Mouse (Mus musculus): Measurements from ENCODE around the gene Rap1b. TPM values are rescaled to one million over a fixed set of nuclear protein-coding genes. Genes with fewer than 3 reads are reported as not detected.

Rap1b gene
- polyA plus RNA-seq, 1 experiment from 2014 or later = 123 TPM

GRCm38 (mm10) chr10:117779581-117780305 is 66.1 kb downstream of the Rap1b start:
- no peak overlapping the region for H3K27ac ChIP-seq
- H3K36me3 ChIP-seq (ENCODE audit: poor library complexity, severe bottlenecking) = peaks cover 88% of the 10 kb centered on the region
- H3K9me3 ChIP-seq (replicated peaks) = no peaks in the 10 kb centered on the region
- WGBS = 87% methylated on average over 8 of the region's 8 CpGs
- H3K9ac ChIP-seq = no peak overlapping the region
- no peak for ATAC-seq
- H3K27me3 ChIP-seq = no peaks in the 10 kb centered on the region
- no peak overlapping the region for H3K4me3 ChIP-seq
- H3K4me1 ChIP-seq = no peaks in the 10 kb centered on the region
- no peak overlapping the region for H3K4me2 ChIP-seq

GRCm38 (mm10) chr10:117778951-117779350 is 66.9 kb downstream of the Rap1b start:
- no peak overlapping the region for H3K4me3 ChIP-seq
- H3K9me3 ChIP-seq (replicated peaks) = no peaks in the 10 kb centered on the region
- H3K4me2 ChIP-seq = no peak overlapping the region
- H3K4me1 ChIP-seq = no peaks in the 10 kb centered on the region
- no peak overlapping the region for H3K27ac ChIP-seq
- 93% methylated on average over 4 of the region's 4 CpGs for WGBS
- peaks cover 88% of the 10 kb centered on the region for H3K36me3 ChIP-seq (ENCODE audit: poor library complexity, severe bottlenecking)
- no peaks in the 10 kb centered on the region for H3K27me3 ChIP-seq
- H3K9ac ChIP-seq = no peak overlapping the region
- ATAC-seq = no peak

GRCm38 (mm10) chr10:117778328-117778910 is 67.4 kb downstream of the Rap1b start:
- no peak for ATAC-seq
- no peaks in the 10 kb centered on the region for H3K4me1 ChIP-seq
- peaks cover 88% of the 10 kb centered on the region for H3K36me3 ChIP-seq (ENCODE audit: poor library complexity, severe bottlenecking)
- no peak overlapping the region for H3K9ac ChIP-seq
- 91% methylated on average over 12 of the region's 12 CpGs for WGBS
- H3K27ac ChIP-seq = no peak overlapping the region
- no peak overlapping the region for H3K4me2 ChIP-seq
- no peaks in the 10 kb centered on the region for H3K27me3 ChIP-seq
- no peaks in the 10 kb centered on the region for H3K9me3 ChIP-seq (replicated peaks)
- H3K4me3 ChIP-seq = no peak overlapping the region

- H3K36me3 ChIP-seq (ENCODE audit: poor library complexity, severe bottlenecking) = peaks cover 88% of the 10 kb centered on the region
- 95% methylated on average over 17 of the region's 17 CpGs for whole genome bisulfite sequencing
- no peak for ATAC-seq
Measured at GRCm38 (mm10) chr10:117777501-117778327, 68.1 kb downstream of the Rap1b start.

GRCm38 (mm10) chr10:117777103-117777470 is 68.7 kb downstream of the Rap1b start:
- Histone ChIP-seq H3K9me3 (replicated peaks) (no peaks in the 10 kb centered on the region), H3K4me2 (no peak overlapping the region), H3K4me1 (no peaks in the 10 kb centered on the region), H3K4me3 (no peak overlapping the region), H3K36me3 (ENCODE audit: poor library complexity, severe bottlenecking) (peaks cover 88% of the 10 kb centered on the region), H3K27me3 (no peaks in the 10 kb centered on the region), H3K9ac (no peak overlapping the region), H3K27ac (no peak overlapping the region)
- ATAC-seq = no peak
- WGBS = 95% methylated on average over 3 of the region's 3 CpGs

More at GRCm38 (mm10) chr10:117777501-117778327, 68.1 kb downstream of the Rap1b start:
- no peak overlapping the region for H3K4me2 ChIP-seq
- no peak overlapping the region for H3K9ac ChIP-seq
- no peaks in the 10 kb centered on the region for H3K4me1 ChIP-seq
- no peak overlapping the region for H3K4me3 ChIP-seq
- no peak overlapping the region for H3K27ac ChIP-seq
- H3K9me3 ChIP-seq (replicated peaks) = no peaks in the 10 kb centered on the region
- no peaks in the 10 kb centered on the region for H3K27me3 ChIP-seq

- Histone ChIP-seq H3K9ac (no peak overlapping the region), H3K27ac (no peak overlapping the region), H3K27me3 (no peaks in the 10 kb centered on the region), H3K9me3 (replicated peaks) (no peaks in the 10 kb centered on the region), H3K4me2 (no peak overlapping the region), H3K4me3 (no peak overlapping the region), H3K4me1 (no peaks in the 10 kb centered on the region), H3K36me3 (ENCODE audit: poor library complexity, severe bottlenecking) (peaks cover 86% of the 10 kb centered on the region)
- ATAC-seq = no peak
- WGBS = 92% methylated on average over 12 of the region's 12 CpGs
Measured at GRCm38 (mm10) chr10:117776281-117777102, 69.3 kb downstream of the Rap1b start.

- 87% methylated on average over 6 of the region's 6 CpGs for WGBS
- Histone ChIP-seq H3K4me3 (no peak overlapping the region), H3K4me2 (no peak overlapping the region), H3K9me3 (replicated peaks) (no peaks in the 10 kb centered on the region), H3K36me3 (ENCODE audit: poor library complexity, severe bottlenecking) (peaks cover 86% of the 10 kb centered on the region), H3K27ac (no peak overlapping the region), H3K9ac (no peak overlapping the region), H3K4me1 (no peaks in the 10 kb centered on the region), H3K27me3 (no peaks in the 10 kb centered on the region)
- ATAC-seq = no peak
Measured at GRCm38 (mm10) chr10:117775401-117776144, 70.3 kb downstream of the Rap1b start.

GRCm38 (mm10) chr10:117774817-117775120 is 71.1 kb downstream of the Rap1b start:
- Histone ChIP-seq H3K36me3 (ENCODE audit: poor library complexity, severe bottlenecking) (peaks cover 90% of the 10 kb centered on the region), H3K9ac (no peak overlapping the region), H3K4me3 (no peak overlapping the region), H3K9me3 (replicated peaks) (no peaks in the 10 kb centered on the region), H3K27me3 (no peaks in the 10 kb centered on the region), H3K4me1 (no peaks in the 10 kb centered on the region), H3K4me2 (no peak overlapping the region), H3K27ac (no peak overlapping the region)
- 95% methylated on average over 1 of the region's 1 CpGs for WGBS
- ATAC-seq = no peak

GRCm38 (mm10) chr10:117774011-117774816 is 71.6 kb downstream of the Rap1b start:
- Histone ChIP-seq H3K27ac (no peak overlapping the region), H3K9ac (no peak overlapping the region), H3K36me3 (ENCODE audit: poor library complexity, severe bottlenecking) (peaks cover 95% of the 10 kb centered on the region), H3K4me2 (no peak overlapping the region), H3K4me1 (no peaks in the 10 kb centered on the region), H3K9me3 (replicated peaks) (no peaks in the 10 kb centered on the region), H3K4me3 (no peak overlapping the region), H3K27me3 (no peaks in the 10 kb centered on the region)
- 93% methylated on average over 22 of the region's 22 CpGs for WGBS
- no peak for ATAC-seq

- Histone ChIP-seq H3K27ac (no peak overlapping the region), H3K9me3 (replicated peaks) (no peaks in the 10 kb centered on the region), H3K4me2 (no peak overlapping the region), H3K27me3 (no peaks in the 10 kb centered on the region), H3K36me3 (ENCODE audit: poor library complexity, severe bottlenecking) (peaks cover 91% of the 10 kb centered on the region), H3K4me3 (no peak overlapping the region), H3K9ac (no peak overlapping the region), H3K4me1 (no peaks in the 10 kb centered on the region)
- no peak for ATAC-seq
- WGBS = 97% methylated on average over 7 of the region's 7 CpGs
Measured at GRCm38 (mm10) chr10:117773106-117773720, 72.6 kb downstream of the Rap1b start.

Data from forebrain, embryonic 13.5 days (tissue).